ENCODE assay signal across 19 mouse cellular contexts in the genomic region with DNA sequence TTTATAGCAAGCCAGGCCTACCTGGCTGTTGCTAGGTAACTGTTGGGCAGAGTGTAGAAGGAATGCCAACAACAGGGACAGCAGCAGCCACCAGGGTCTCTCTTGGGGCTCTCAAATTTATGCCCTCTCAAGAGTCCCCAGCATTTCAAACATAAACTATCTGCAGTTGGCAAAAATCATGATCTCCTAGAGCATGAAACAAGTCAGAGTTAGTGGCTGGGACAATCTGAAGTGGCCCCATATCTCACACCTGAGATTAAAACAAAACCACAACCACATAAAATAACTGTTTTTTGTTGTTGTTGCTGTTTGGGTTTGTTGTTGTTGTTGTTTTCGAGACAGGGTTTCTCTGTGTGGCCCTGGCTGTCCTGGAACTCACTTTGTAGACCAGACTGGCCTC. TPM values are rescaled to one million over a fixed set of nuclear protein-coding genes. Genes with fewer than 3 reads are reported as not detected.
"Had no signal": no experiment of that assay in that cellular context is flagged by ENCODE, and none has a peak within 500 bp of the region (broad histone marks: within the 10 kb centered on the region; RNA-seq: fewer than 3 reads in every experiment).

No protein-coding gene starts in this region.

- H3K36me3 ChIP-seq: limb, embryonic 12.5 days; lung, embryonic 15.5 days; midbrain, embryonic 12.5 days; stomach, embryonic 15.5 days had no signal

- H3K9me3 ChIP-seq: limb, embryonic 12.5 days; lung, embryonic 15.5 days; midbrain, embryonic 12.5 days; stomach, embryonic 15.5 days had no signal

- H3K9ac ChIP-seq: limb, embryonic 12.5 days; lung, embryonic 15.5 days; midbrain, embryonic 12.5 days; stomach, embryonic 15.5 days had no signal

- DNase-seq: kidney, adult 11 months; kidney, adult 9 months; kidney, postnatal 4 days; right cerebral cortex, postnatal 25 days; spleen, adult 18-20 months; thymus, postnatal 14 days had no signal

- ATAC-seq: midbrain, embryonic 16.5 days had no signal

- H3K4me3 ChIP-seq: layer of hippocampus, adult 2 months; limb, embryonic 12.5 days; lung, embryonic 15.5 days; midbrain, embryonic 12.5 days; stomach, embryonic 15.5 days had no signal

- H3K27me3 ChIP-seq: limb, embryonic 12.5 days; lung, embryonic 15.5 days; midbrain, embryonic 12.5 days; stomach, embryonic 15.5 days had no signal

- H3K27ac ChIP-seq: kidney, postnatal 0 days; layer of hippocampus, adult 2 months; limb, embryonic 12.5 days; lung, embryonic 15.5 days; midbrain, embryonic 12.5 days; stomach, embryonic 15.5 days had no signal

- H3K4me2 ChIP-seq: limb, embryonic 12.5 days; lung, embryonic 15.5 days; midbrain, embryonic 12.5 days; stomach, embryonic 15.5 days had no signal

- H3K4me1 ChIP-seq: limb, embryonic 12.5 days; lung, embryonic 15.5 days; midbrain, embryonic 12.5 days; stomach, embryonic 15.5 days had no signal

RNA-seq across cellular contexts. Expression of gene Gm47791, which starts 59.7 kb away (rescaled TPM):
- total RNA-seq: layer of hippocampus, adult 2 months; layer of hippocampus, postnatal 10 days; left cerebral cortex, postnatal 36 days; liver, adult 2 months; megakaryocyte-erythroid progenitor cell, adult 5-6 weeks had no signal
- polyA plus RNA-seq: kidney, postnatal 0 days; limb, embryonic 12.5 days; liver, adult 2 months; lung, embryonic 15.5 days; midbrain, embryonic 12.5 days; midbrain, embryonic 16.5 days; neural tube, embryonic 14.5 days; stomach, embryonic 15.5 days; testis, adult 2 months had no signal
